Mouse (Mus musculus) MEL (cell line): Measurements from ENCODE around the gene Rad51b. TPM values are rescaled to one million over a fixed set of nuclear protein-coding genes. Genes with fewer than 3 reads are reported as not detected.
A peak's percentile ranks its signal among the peaks of the same experiment; 100 is the strongest.

Experiments
- DNase-seq: peaks from one replicate; pipeline ENCODE4 v3.0.0; 2011; ENCODE audit warnings: low read depth, low spot score
- H3K27ac ChIP-seq: 2 replicates; pipeline ENCODE4 v1.5.1; 2012; ENCODE audit warnings: low read depth, mild to moderate bottlenecking, control low read depth, low read length, moderate library complexity; ENCODE audit not compliant: control insufficient read depth
- H3K27me3 ChIP-seq, 2 experiments: fragments of 150-350 bp in 1 of 2; sonication (generic) in 1 of 2; 2 replicates each; pipeline ENCODE4 v1.6.1; 2012; ENCODE audit warnings: low read length in 2 of 2, mild to moderate bottlenecking in 2 of 2, improper control_type of control experiment in 1 of 2, moderate library complexity in 1 of 2; ENCODE audit not compliant: insufficient read depth in 2 of 2, control insufficient read depth in 1 of 2
- H3K36me3 ChIP-seq, 2 experiments: 2 replicates each; pipeline ENCODE4 v1.6.1; 2012 to 2014; ENCODE audit warnings: low read length in 2 of 2, improper control_type of control experiment in 1 of 2, inconsistent platforms in 1 of 2, mild to moderate bottlenecking in 1 of 2; ENCODE audit not compliant: insufficient read depth in 2 of 2, control insufficient read depth in 1 of 2
- H3K4me1 ChIP-seq, 2 experiments: fragments of 150-350 bp in 1 of 2; sonication (generic) in 1 of 2; 2 replicates each; pipeline ENCODE4 v1.6.1; 2012; ENCODE audit warnings: low read length in 2 of 2, improper control_type of control experiment in 1 of 2, mild to moderate bottlenecking in 1 of 2; ENCODE audit not compliant: insufficient read depth in 2 of 2, control insufficient read depth in 1 of 2
- H3K4me3 ChIP-seq, 2 experiments: fragments of 150-350 bp in 1 of 2; sonication (generic) in 1 of 2; 2 replicates each; pipeline ENCODE4 v1.5.1; 2012; ENCODE audit warnings: low read depth in 2 of 2, low read length in 2 of 2, mild to moderate bottlenecking in 2 of 2, moderate library complexity in 2 of 2, control low read depth in 1 of 2, improper control_type of control experiment in 1 of 2; ENCODE audit not compliant: control insufficient read depth in 1 of 2, insufficient read depth in 1 of 2
- H3K79me2 ChIP-seq: 2 replicates; pipeline ENCODE4 v1.6.1; 2012; ENCODE audit warnings: mild to moderate bottlenecking, low read length, moderate library complexity; ENCODE audit not compliant: control insufficient read depth, poor library complexity, insufficient read depth
- H3K9ac ChIP-seq: 2 replicates; pipeline ENCODE4 v1.6.1; 2012; ENCODE audit warnings: low read depth, mild to moderate bottlenecking, control low read depth, low read length, moderate library complexity; ENCODE audit not compliant: control insufficient read depth, poor library complexity, severe bottlenecking
- H3K9me3 ChIP-seq: fragments of 150-350 bp; sonication (generic); replicated peaks from 2 replicates; pipeline ENCODE4 v1.6.1; 2012; ENCODE audit warnings: mild to moderate bottlenecking, low read length, improper control_type of control experiment, moderate library complexity; ENCODE audit not compliant: insufficient read depth
- CHD1 ChIP-seq: IDR thresholded peaks from 2 replicates; pipeline ENCODE4 v1.6.1; 2012; ENCODE audit warnings: low read depth, mild to moderate bottlenecking, inconsistent platforms, low read length, improper control_type of control experiment
- CTCF ChIP-seq, 3 experiments: IDR thresholded peaks in 2 of 3; conservative IDR thresholded peaks in 1 of 3; 2 replicates each; pipeline ENCODE4 v1.5.1; 2011 to 2012; ENCODE audit warnings: low read length in 3 of 3, low read depth in 2 of 3, mild to moderate bottlenecking in 2 of 3, improper control_type of control experiment in 1 of 3, inconsistent platforms in 1 of 3, mixed read lengths in 1 of 3, moderate library complexity in 1 of 3; ENCODE audit not compliant: control insufficient read depth in 1 of 3, insufficient read depth in 1 of 3, poor library complexity in 1 of 3, severe bottlenecking in 1 of 3
- EP300 ChIP-seq, 2 experiments: IDR thresholded peaks; 2 replicates each; pipeline ENCODE4 v1.6.1; 2011; ENCODE audit warnings: improper control_type of control experiment in 2 of 2, low read length in 2 of 2, low read depth in 1 of 2, mild to moderate bottlenecking in 1 of 2
- ETS1 ChIP-seq: IDR thresholded peaks from 2 replicates; pipeline ENCODE4 v1.6.1; 2012; ENCODE audit warnings: low read depth, mild to moderate bottlenecking, inconsistent platforms, low read length, improper control_type of control experiment, moderate library complexity
- GATA1 ChIP-seq: IDR thresholded peaks from 2 replicates; pipeline ENCODE4 v1.6.1; 2011; ENCODE audit warnings: low read depth, low read length, improper control_type of control experiment
- MAFK ChIP-seq: IDR thresholded peaks from 2 replicates; pipeline ENCODE4 v1.6.1; 2011; ENCODE audit warnings: low read depth, mild to moderate bottlenecking, low read length, improper control_type of control experiment, borderline replicate concordance
- MAX ChIP-seq: IDR thresholded peaks from 2 replicates; pipeline ENCODE4 v1.6.1; 2011; ENCODE audit warnings: low read length, improper control_type of control experiment
- POLR2AphosphoS2 ChIP-seq: IDR thresholded peaks from 2 replicates; pipeline ENCODE4 v1.6.1; 2011; ENCODE audit warnings: low read length, improper control_type of control experiment
- RCOR1 ChIP-seq: IDR thresholded peaks from 2 replicates; pipeline ENCODE4 v1.6.1; 2012; ENCODE audit warnings: low read depth, mild to moderate bottlenecking, inconsistent platforms, low read length, improper control_type of control experiment
- SMC3 ChIP-seq: IDR thresholded peaks from 2 replicates; pipeline ENCODE4 v1.6.1; 2011; ENCODE audit warnings: low read depth, low read length, improper control_type of control experiment
- TBP ChIP-seq: IDR thresholded peaks from 2 replicates; pipeline ENCODE4 v1.8.0; 2011; ENCODE audit warnings: low read depth, low read length, improper control_type of control experiment
- TCF12 ChIP-seq: IDR thresholded peaks from 2 replicates; pipeline ENCODE4 v1.6.1; 2014; ENCODE audit warnings: low read depth, mild to moderate bottlenecking, inconsistent platforms, low read length, improper control_type of control experiment, moderate library complexity
- USF1 ChIP-seq: IDR thresholded peaks from 2 replicates; pipeline ENCODE4 v1.6.1; 2014; ENCODE audit warnings: low read depth, mild to moderate bottlenecking, inconsistent platforms, low read length, improper control_type of control experiment, moderate library complexity
- USF2 ChIP-seq, 2 experiments: IDR thresholded peaks; 2 replicates each; pipeline ENCODE4 v1.6.1; 2011 to 2012; ENCODE audit warnings: improper control_type of control experiment in 2 of 2, low read length in 2 of 2, borderline replicate concordance in 1 of 2, inconsistent platforms in 1 of 2, low read depth in 1 of 2, mild to moderate bottlenecking in 1 of 2; ENCODE audit not compliant: insufficient read depth in 1 of 2
- ZKSCAN1 ChIP-seq: IDR thresholded peaks from 2 replicates; pipeline ENCODE4 v1.6.1; 2012; ENCODE audit warnings: low read depth, mild to moderate bottlenecking, inconsistent platforms, low read length, improper control_type of control experiment, moderate library complexity
- ZNF384 ChIP-seq: IDR thresholded peaks from 2 replicates; pipeline ENCODE4 v1.6.1; 2012; ENCODE audit warnings: low read depth, mild to moderate bottlenecking, inconsistent platforms, low read length, improper control_type of control experiment
- polyA plus RNA-seq, 2 experiments: library from polyadenylated mRNA; stranded (reverse) in 1 of 2; unstranded in 1 of 2; fragments of >175 nt in 1 of 2; fragments of >200 nt in 1 of 2; gene quantifications; 2 replicates each; pipeline versions ENCODE4 v1.2.1 to v1.2.4; 2012; ENCODE audit warnings: low replicate concordance in 2 of 2, low read depth in 1 of 2; ENCODE audit not compliant: insufficient read length in 2 of 2, insufficient read depth in 1 of 2, missing spikeins in 1 of 2
- total RNA-seq: library from RNA; depleted of rRNA; stranded (reverse); fragments of 300-350 nt; gene quantifications from 2 replicates; pipeline ENCODE4 v1.2.3, GENCODE M21; 2012

The Rad51b gene
- total and polyA plus RNA-seq, 3 experiments: 3.6 to 5.7 TPM; not detected in 1

DNA sequence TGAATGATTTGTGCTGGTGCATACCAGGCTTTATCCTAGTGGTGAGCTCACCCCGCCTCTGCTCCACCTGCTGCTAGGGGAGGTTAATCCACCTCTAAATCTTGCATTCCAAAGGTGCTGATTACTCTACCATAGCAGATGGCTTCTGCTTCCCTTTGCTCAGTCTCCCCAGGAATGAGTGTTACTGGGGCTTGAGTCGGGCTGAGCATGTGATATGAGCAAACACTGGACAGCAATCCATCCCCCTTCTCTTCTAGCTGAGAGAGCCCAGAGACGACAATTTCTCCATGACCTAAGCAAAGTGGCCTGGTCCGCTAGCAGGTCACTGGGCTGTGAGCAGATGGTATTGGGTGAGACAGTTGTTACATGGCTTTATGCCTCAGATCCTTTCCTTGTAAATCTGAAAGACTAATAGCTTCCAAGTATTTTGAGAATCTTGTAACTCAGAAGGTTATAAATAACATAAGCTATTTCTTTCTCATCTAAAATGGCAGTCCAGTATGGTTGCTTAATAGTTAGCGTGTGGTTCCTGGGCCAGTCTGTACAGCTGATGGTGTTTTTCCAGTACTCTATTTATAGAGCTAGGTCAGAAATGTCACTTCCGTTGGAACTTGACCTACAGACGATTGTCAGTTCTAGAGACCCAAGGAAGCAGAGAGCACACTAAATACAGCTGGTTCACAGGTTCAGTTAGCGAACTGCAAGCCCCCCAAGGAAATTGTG, 462.3 kb downstream of the Rad51b start:
- H3K4me1 ChIP-seq: peaks cover 16 to 20% of the 10 kb centered on the region in 2 experiments

GRCm38 (mm10) chr12:79761217-79761616, 464.1 kb downstream of the Rad51b start:
- peaks cover 0 to 25% of the 10 kb centered on the region in 2 experiments; a peak in 2 of 4 replicates for H3K36me3 ChIP-seq
- DNase-seq: no peak
- no peak overlapping the region for H3K4me3 ChIP-seq
- H3K9me3 ChIP-seq: no peaks in the 10 kb centered on the region
- TF ChIP-seq RCOR1: no peak
- H3K4me1 ChIP-seq: peaks cover 16 to 20% of the 10 kb centered on the region in 2 experiments
- no peaks in the 10 kb centered on the region for H3K79me2 ChIP-seq
- H3K27me3 ChIP-seq: no peaks in the 10 kb centered on the region
- H3K9ac ChIP-seq: no peak overlapping the region
- no peak overlapping the region for H3K27ac ChIP-seq

More for the DNA sequence above, 462.3 kb downstream of the Rad51b start:
- TF ChIP-seq CHD1 (no peak), CTCF (IDR thresholded peaks at IDR 0.05 in 2 of 3, conservative IDR thresholded peaks at IDR 0.05 in 1 of 3; ENCODE audit: control insufficient read depth in 1 of 3, insufficient read depth in 1 of 3, low read depth in 2 of 3, low read length in 3 of 3, poor library complexity in 1 of 3, severe bottlenecking in 1 of 3) (peak in 1 of 3 experiments; percentile 7; a peak in 1 of 6 replicates)
- Histone ChIP-seq H3K36me3 (peaks cover 0 to 25% of the 10 kb centered on the region in 2 experiments; a peak in 2 of 4 replicates), H3K9me3 (no peaks in the 10 kb centered on the region), H3K27me3 (no peaks in the 10 kb centered on the region), H3K4me3 (no peak overlapping the region), H3K27ac (no peak overlapping the region), H3K9ac (no peak overlapping the region), H3K79me2 (no peaks in the 10 kb centered on the region)
- no peak for DNase-seq

DNA sequence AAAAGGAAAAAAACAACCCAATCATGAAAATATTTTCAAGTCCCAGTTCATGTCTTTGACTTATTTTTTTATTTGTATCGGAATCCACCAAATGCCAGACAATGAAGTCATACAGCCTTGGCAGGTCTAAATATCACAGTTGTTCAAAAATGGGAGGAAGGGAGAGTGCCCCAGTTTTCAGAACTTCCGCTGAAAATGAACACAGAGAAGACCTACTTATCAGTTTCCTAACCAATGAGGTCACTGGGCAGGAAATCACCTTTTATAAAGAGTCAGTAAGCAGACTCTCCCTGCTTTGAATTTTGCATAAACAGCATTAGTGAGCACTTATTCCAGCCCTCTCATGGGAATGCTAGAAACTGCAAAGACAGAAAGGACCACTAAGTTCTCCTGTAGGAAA, 465.0 kb downstream of the Rad51b start:
- 0 out of 2 replicates have a peak, but pooled peaks have one; percentile 15 for TF ChIP-seq GATA1
- no peak for TF ChIP-seq CTCF (IDR thresholded peaks at IDR 0.05 in 2 of 3, conservative IDR thresholded peaks at IDR 0.05 in 1 of 3; ENCODE audit: control insufficient read depth in 1 of 3, insufficient read depth in 1 of 3, low read depth in 2 of 3, low read length in 3 of 3, poor library complexity in 1 of 3, severe bottlenecking in 1 of 3)
- H3K4me1 ChIP-seq: peaks cover 16 to 20% of the 10 kb centered on the region in 2 experiments
- H3K27me3 ChIP-seq: no peaks in the 10 kb centered on the region
- DNase-seq: peak; percentile 27
- H3K79me2 ChIP-seq: no peaks in the 10 kb centered on the region
- H3K9me3 ChIP-seq: no peaks in the 10 kb centered on the region
- H3K4me3 ChIP-seq: peak overlapping the region in 1 of 2 experiments; percentile 8; a peak in 1 of 4 replicates
- peak overlapping the region; percentile 21; the same call in 1 of the 2 replicates for H3K9ac ChIP-seq
- peak overlapping the region; percentile 61 for H3K27ac ChIP-seq
- peaks cover 0 to 25% of the 10 kb centered on the region in 2 experiments; a peak in 2 of 4 replicates for H3K36me3 ChIP-seq

DNA sequence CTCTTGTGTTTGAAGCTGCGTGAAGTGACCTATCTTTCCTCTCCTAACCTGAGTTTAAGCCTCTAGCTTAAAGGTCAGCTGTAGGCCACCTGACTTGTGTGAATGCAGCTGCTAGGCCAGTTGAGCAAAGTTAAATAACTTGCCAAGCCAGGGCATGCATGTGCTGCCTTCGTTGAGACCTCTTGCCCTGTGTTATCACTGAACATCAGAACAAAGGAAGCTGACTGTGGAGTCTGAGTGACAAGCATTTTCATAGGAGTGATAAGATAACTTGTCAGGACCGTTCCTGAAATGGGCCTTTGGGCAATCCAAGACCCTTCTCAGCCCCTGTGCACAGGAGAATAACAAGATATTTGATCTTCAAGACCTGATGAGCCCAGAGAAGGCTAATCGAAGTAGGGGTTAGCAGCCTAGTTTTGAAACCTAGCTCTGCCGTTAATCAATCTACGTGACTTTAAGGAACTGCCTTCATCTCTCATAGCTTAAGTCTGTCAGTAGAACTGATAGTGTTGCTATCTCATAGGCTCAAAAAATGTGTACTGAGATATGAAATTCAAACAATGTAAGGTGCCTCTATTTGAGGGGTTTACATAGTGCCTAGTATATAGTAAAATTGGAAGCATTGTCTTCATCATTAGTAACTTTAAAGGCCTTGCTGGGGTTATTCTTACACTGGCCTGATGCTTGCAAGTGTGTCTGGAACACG, 465.6 kb downstream of the Rad51b start:
- peaks cover 0 to 25% of the 10 kb centered on the region in 2 experiments; a peak in 2 of 4 replicates for H3K36me3 ChIP-seq
- peak; percentile 61 for DNase-seq
- no peaks in the 10 kb centered on the region for H3K9me3 ChIP-seq
- H3K27me3 ChIP-seq: no peaks in the 10 kb centered on the region
- H3K9ac ChIP-seq: peak overlapping the region; percentile 21; the same call in 1 of the 2 replicates
- peak overlapping the region; percentile 61 for H3K27ac ChIP-seq
- H3K4me1 ChIP-seq: peaks cover 16 to 20% of the 10 kb centered on the region in 2 experiments
- H3K79me2 ChIP-seq: no peaks in the 10 kb centered on the region
- H3K4me3 ChIP-seq: peak overlapping the region in 1 of 2 experiments; percentile 20; a peak in 2 of 4 replicates
- no peak for TF ChIP-seq ZKSCAN1
- TF ChIP-seq GATA1: peak; percentile 56
- TF ChIP-seq TCF12: peak; percentile 48
- peak; percentile 17; the same call in 1 of the 2 replicates for TF ChIP-seq MAFK
- TF ChIP-seq SMC3: no peak
- TF ChIP-seq ETS1: peak; percentile 56
- no peak for TF ChIP-seq TBP
- no peak for TF ChIP-seq ZNF384
- TF ChIP-seq USF1: peak; percentile 36; the same call in 1 of the 2 replicates
- TF ChIP-seq USF2 (IDR thresholded peaks at IDR 0.05; ENCODE audit: borderline replicate concordance in 1 of 2, insufficient read depth in 1 of 2, low read depth in 1 of 2, low read length in 2 of 2): no peak
- no peak for TF ChIP-seq POLR2AphosphoS2
- TF ChIP-seq EP300 (IDR thresholded peaks at IDR 0.05; ENCODE audit: low read depth in 1 of 2, low read length in 2 of 2): peak; percentile 67 to 81
- peak; percentile 54; the same call in 1 of the 2 replicates for TF ChIP-seq MAX
